Mouse (Mus musculus): ENCODE measurements around the gene Hivep3. TPM values are rescaled to one million over a fixed set of nuclear protein-coding genes. Genes with fewer than 3 reads are reported as not detected.

Hivep3 gene
- polyA plus RNA-seq, 1 experiment from 2014 or later: 21.0 TPM

DNA sequence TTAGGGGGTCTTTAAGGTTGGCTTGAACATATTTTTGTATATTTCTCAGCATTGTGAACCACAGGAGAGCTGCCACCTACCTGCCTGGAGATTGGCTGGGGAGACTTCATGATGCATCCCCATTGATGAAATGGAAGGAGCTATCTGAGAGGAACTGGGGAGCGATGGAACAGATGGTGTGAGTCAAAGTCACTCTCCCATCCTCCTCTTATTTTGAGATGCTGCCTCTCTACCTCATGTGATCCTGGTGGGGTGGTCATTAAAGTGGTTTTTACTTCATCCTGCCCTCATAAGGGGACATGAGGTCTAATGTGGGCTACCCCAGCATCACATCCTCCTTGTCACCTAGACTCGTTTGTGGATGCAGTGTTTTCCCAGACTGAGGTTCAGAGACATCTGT is 28.6 kb downstream of the Hivep3 start:
- Histone ChIP-seq H3K4me3 (replicated peaks) (no peak overlapping the region), H3K4me1 (no peaks in the 10 kb centered on the region), H3K9me3 (replicated peaks) (no peaks in the 10 kb centered on the region), H3K27ac (replicated peaks) (no peak overlapping the region), H3K36me3 (no peaks in the 10 kb centered on the region), H3K27me3 (replicated peaks) (no peaks in the 10 kb centered on the region), H3K9ac (replicated peaks) (no peak overlapping the region), H3K4me2 (no peak overlapping the region)
- no peak for ATAC-seq (ENCODE audit: low FRiP score)
- 77% methylated on average over 2 of the region's 2 CpGs for WGBS

DNA sequence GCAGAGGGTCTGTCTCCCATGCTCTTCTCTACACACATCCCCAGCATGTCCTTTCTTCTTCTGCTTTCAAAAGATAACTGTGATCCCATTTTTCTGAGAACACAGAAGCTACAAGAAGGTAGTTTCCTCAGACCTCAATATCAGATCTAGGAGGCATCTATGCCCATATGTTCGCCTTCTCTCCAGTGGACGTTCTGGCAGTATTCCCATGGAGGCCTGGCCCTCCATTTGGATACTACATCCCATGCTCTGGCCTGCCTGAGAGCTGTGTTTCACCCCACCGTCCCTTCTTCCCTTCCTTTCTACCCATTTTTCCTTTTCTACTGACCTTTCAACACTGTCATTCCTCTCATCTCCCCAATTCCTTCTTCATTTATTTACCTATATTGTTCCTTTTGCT is 34.5 kb downstream of the Hivep3 start:
- Histone ChIP-seq H3K4me3 (replicated peaks) (no peak overlapping the region), H3K36me3 (no peaks in the 10 kb centered on the region), H3K27ac (replicated peaks) (no peak overlapping the region), H3K4me2 (no peak overlapping the region), H3K9ac (replicated peaks) (no peak overlapping the region), H3K9me3 (replicated peaks) (no peaks in the 10 kb centered on the region), H3K4me1 (no peaks in the 10 kb centered on the region), H3K27me3 (replicated peaks) (no peaks in the 10 kb centered on the region)
- 76% methylated on average over 3 of the region's 3 CpGs for WGBS
- ATAC-seq (ENCODE audit: low FRiP score): no peak

DNA sequence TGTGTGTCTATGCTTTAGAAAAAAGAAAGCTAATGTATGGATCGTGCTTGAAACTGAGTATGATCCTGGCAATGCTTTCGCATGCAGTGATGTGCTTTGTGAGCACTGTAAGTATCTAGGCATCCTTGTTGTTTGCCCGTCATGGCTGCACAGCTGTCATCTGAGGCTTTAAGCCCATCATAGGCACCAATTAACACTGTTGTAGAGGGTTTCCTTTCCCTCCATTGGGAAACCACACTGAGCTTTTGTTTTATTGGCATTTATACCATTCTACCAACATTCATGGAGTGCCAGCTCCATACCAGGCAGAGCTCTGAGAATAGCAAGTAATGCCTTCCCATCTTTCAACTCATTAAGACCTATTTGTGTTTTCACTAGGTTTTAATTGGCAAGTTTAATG is 42.3 kb downstream of the Hivep3 start:
- Histone ChIP-seq H3K27me3 (replicated peaks) (no peaks in the 10 kb centered on the region; the same call in 1 of the 2 replicates), H3K27ac (replicated peaks) (no peak overlapping the region), H3K4me3 (replicated peaks) (no peak overlapping the region), H3K4me2 (no peak overlapping the region), H3K4me1 (peaks cover 5% of the 10 kb centered on the region; the same call in 1 of the 2 replicates), H3K9ac (replicated peaks) (no peak overlapping the region), H3K9me3 (replicated peaks) (no peaks in the 10 kb centered on the region), H3K36me3 (no peaks in the 10 kb centered on the region)
- WGBS: 73% methylated on average over 3 of the region's 3 CpGs
- no peak for ATAC-seq (ENCODE audit: low FRiP score)

DNA sequence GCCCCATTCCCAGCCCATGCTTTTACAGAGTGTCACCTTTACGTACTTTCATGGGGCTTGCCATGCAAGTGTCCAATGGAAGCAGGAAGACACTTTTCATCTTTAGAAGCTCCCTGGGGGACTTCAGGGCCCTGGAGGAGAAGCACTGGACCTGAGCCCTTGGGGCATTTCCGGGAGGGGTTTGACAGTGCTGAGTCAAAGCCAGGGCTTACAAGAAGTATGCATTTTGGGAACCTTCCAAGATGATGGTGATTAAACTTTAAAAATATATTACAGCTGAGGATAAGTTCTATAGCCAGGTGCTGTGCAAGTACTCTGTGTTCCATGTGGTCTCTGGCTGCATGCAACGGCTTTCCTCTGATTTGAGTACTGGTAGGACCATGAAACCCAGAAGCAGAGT is 43.6 kb downstream of the Hivep3 start:
- H3K27ac ChIP-seq (replicated peaks): no peak overlapping the region
- 90% methylated on average over 3 of the region's 3 CpGs for WGBS
- H3K4me3 ChIP-seq (replicated peaks): no peak overlapping the region
- H3K36me3 ChIP-seq: no peaks in the 10 kb centered on the region
- H3K27me3 ChIP-seq (replicated peaks): no peaks in the 10 kb centered on the region; the same call in 1 of the 2 replicates
- no peak overlapping the region for H3K9ac ChIP-seq (replicated peaks)
- ATAC-seq (ENCODE audit: low FRiP score): no peak
- no peak overlapping the region for H3K4me2 ChIP-seq
- peaks cover 5% of the 10 kb centered on the region; the same call in 1 of the 2 replicates for H3K4me1 ChIP-seq
- no peaks in the 10 kb centered on the region for H3K9me3 ChIP-seq (replicated peaks)

DNA sequence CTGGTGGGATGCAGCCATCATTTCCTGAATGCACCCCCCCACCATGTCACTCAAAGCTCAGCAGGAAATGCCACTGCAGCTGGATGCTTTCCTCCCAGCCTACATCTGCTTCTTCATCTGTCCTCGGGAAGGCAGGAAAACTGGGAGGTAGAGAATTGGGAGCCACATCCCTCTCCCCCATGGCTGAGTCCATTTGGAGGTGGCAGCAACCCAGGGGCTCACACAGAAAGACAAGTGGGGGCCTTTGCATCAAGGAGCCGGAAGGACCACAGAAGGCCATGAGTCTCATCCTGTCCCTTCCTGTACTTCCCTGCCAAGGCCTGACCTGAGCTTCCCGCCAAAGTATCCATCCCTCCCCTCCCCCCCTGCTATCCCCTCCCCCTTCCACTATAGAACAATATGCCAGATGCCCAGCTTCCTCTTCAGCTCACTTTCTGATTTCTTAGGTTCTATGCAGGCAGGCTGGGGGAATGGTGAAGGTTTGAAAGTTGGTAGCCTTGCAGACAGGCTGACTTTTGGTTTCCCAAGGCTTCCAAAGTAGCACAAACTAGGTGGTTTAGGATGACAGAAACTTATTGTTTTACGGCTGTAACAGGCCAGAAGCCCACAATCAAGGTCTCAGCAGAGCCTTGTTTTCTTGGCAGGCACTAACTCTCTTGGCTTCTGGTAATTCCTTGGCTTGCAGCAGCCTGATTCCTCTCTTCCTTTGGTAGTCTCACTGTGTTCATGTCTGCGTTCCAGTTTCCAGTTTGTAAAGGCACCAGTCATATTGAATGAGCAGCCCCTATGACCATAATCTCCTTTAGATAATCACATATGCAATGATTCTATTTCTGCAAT is 46.2 kb downstream of the Hivep3 start:
- Histone ChIP-seq H3K9ac (replicated peaks) (no peak overlapping the region), H3K4me3 (replicated peaks) (no peak overlapping the region), H3K9me3 (replicated peaks) (no peaks in the 10 kb centered on the region), H3K4me2 (no peak overlapping the region), H3K27me3 (replicated peaks) (no peaks in the 10 kb centered on the region; the same call in 1 of the 2 replicates), H3K4me1 (peaks cover 5% of the 10 kb centered on the region; the same call in 1 of the 2 replicates), H3K36me3 (no peaks in the 10 kb centered on the region), H3K27ac (replicated peaks) (no peak overlapping the region)
- ATAC-seq (ENCODE audit: low FRiP score): no peak
- WGBS: 54% methylated on average over 5 of the region's 5 CpGs

DNA sequence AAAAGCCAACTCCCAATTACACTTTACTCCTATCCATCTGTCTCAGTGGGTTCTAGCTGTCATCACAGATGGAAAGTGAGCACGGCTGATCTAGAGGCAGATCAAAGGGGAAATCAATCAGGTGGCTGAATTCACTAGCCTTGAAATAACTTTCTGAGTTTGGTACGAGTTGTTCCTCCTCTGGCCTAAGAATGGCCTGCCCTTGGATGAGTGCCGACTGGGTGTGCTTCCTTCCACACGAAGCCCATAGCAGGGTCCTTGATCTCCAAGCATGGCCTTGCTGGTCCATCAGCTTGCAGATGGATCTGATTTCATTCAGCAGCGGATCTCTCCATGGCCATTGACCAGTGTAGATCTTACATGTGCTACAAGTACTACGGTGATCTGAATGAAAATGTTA is 47.3 kb downstream of the Hivep3 start:
- ATAC-seq (ENCODE audit: low FRiP score): no peak
- H3K4me3 ChIP-seq (replicated peaks): no peak overlapping the region
- WGBS: 85% methylated on average over 6 of the region's 6 CpGs
- no peak overlapping the region for H3K27ac ChIP-seq (replicated peaks)
- peaks cover 5% of the 10 kb centered on the region; the same call in 1 of the 2 replicates for H3K4me1 ChIP-seq
- H3K9me3 ChIP-seq (replicated peaks): no peaks in the 10 kb centered on the region
- no peak overlapping the region for H3K4me2 ChIP-seq
- no peaks in the 10 kb centered on the region; the same call in 1 of the 2 replicates for H3K27me3 ChIP-seq (replicated peaks)
- H3K36me3 ChIP-seq: no peaks in the 10 kb centered on the region
- no peak overlapping the region for H3K9ac ChIP-seq (replicated peaks)

DNA sequence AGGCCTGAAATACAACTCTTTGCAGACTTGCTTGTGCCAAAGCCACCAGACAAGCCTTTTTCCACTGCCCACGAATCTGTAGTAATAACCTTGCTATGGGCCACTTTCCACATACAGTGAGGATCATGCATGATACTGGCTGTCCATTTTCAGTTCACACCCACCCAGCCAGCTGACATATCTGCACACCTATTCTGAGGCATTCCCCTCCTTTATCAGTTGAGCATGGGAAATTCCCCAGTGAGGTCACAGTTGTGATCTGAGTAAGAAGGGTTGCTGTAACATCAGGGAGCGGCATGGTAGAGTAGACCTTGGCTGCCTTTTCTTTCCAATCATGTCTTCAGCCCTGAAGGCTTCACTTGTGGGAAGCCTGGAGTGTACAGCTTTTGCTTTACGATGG is 51.4 kb downstream of the Hivep3 start:
- H3K9me3 ChIP-seq (replicated peaks): no peaks in the 10 kb centered on the region
- no peak overlapping the region for H3K4me2 ChIP-seq
- 0 out of 2 replicates have a peak, but pooled peaks cover 3% of the 10 kb centered on the region for H3K4me1 ChIP-seq
- H3K9ac ChIP-seq (replicated peaks): no peak overlapping the region
- no peak for ATAC-seq (ENCODE audit: low FRiP score)
- H3K27me3 ChIP-seq (replicated peaks): no peaks in the 10 kb centered on the region
- WGBS: 87% methylated on average over 3 of the region's 3 CpGs
- no peaks in the 10 kb centered on the region for H3K36me3 ChIP-seq
- H3K27ac ChIP-seq (replicated peaks): no peak overlapping the region
- no peak overlapping the region for H3K4me3 ChIP-seq (replicated peaks)

DNA sequence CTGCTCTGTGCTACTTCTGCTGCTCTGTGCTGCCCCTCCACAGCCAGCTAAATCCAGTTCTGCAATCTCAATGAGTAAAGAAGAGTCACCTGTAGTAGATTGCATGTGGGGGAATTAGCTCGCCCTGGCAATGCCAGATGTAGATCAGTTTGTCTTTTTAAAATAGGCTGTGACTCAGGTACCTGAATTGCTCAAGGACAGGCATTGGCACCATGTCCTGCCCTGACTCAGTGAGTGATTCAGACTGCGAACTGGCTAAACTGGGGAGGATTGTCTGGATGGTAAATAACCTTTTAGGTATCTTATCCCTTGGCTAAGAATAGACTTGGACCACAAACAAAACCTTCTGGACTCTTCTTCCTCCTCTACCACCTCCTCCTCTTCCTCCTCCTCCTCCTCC is 52.7 kb downstream of the Hivep3 start:
- Histone ChIP-seq H3K9me3 (replicated peaks) (no peaks in the 10 kb centered on the region), H3K36me3 (no peaks in the 10 kb centered on the region), H3K4me2 (no peak overlapping the region), H3K27ac (replicated peaks) (no peak overlapping the region), H3K9ac (replicated peaks) (no peak overlapping the region), H3K27me3 (replicated peaks) (no peaks in the 10 kb centered on the region), H3K4me1 (peaks cover 5% of the 10 kb centered on the region; the same call in 1 of the 2 replicates), H3K4me3 (replicated peaks) (no peak overlapping the region)
- WGBS: 86% methylated on average over 2 of the region's 2 CpGs
- no peak for ATAC-seq (ENCODE audit: low FRiP score)

DNA sequence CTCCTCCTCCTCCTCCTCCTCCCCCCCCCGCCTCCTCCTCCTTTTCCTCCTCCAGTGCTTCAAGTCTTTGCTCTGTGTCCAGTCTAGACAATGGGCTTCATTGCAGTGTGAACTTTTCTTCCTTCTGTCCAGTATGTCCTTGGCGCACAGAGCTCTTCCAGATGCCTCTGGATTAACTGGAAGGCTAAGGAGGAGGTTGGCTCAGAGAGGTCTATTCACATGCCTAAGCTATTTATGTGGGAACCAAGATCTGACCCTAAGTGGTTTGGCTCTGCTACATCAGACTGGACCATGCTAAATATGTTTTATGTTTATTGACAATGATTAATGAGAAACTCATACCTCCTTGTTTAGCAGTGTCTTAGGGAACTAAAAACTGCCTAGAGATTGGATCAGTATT is 53.1 kb downstream of the Hivep3 start:
- Histone ChIP-seq H3K4me2 (no peak overlapping the region), H3K27ac (replicated peaks) (no peak overlapping the region), H3K9ac (replicated peaks) (no peak overlapping the region), H3K27me3 (replicated peaks) (no peaks in the 10 kb centered on the region), H3K9me3 (replicated peaks) (no peaks in the 10 kb centered on the region), H3K4me1 (peaks cover 5% of the 10 kb centered on the region; the same call in 1 of the 2 replicates), H3K4me3 (replicated peaks) (no peak overlapping the region), H3K36me3 (no peaks in the 10 kb centered on the region)
- ATAC-seq (ENCODE audit: low FRiP score): no peak
- WGBS: 71% methylated on average over 1 of the region's 2 CpGs

DNA sequence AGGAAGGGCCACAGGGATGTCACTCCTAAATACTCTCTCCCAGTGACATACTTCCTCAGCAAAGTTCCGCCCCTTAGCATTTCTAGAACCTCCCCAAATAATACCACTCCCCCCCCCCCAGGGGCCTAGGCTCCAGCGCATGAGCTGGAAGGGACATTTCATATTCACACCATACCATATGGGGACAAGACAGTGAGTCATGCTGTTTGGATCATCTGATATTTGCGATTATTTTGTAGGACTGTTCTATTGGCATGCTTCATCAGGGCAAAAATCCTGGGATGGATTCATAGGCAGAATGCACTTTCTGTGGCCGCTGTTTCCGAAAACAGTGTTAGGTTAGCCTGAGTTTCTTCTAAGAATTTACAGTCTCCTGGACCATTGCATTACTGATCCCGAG is 55.2 kb downstream of the Hivep3 start:
- H3K9ac ChIP-seq (replicated peaks): no peak overlapping the region
- WGBS: 92% methylated on average over 6 of the region's 6 CpGs
- no peak overlapping the region; the same call in 1 of the 2 replicates for H3K27ac ChIP-seq (replicated peaks)
- no peak overlapping the region for H3K4me3 ChIP-seq (replicated peaks)
- H3K36me3 ChIP-seq: no peaks in the 10 kb centered on the region
- H3K27me3 ChIP-seq (replicated peaks): no peaks in the 10 kb centered on the region
- peaks cover 5% of the 10 kb centered on the region; the same call in 1 of the 2 replicates for H3K4me1 ChIP-seq
- H3K4me2 ChIP-seq: no peak overlapping the region
- ATAC-seq (ENCODE audit: low FRiP score): no peak
- H3K9me3 ChIP-seq (replicated peaks): no peaks in the 10 kb centered on the region

DNA sequence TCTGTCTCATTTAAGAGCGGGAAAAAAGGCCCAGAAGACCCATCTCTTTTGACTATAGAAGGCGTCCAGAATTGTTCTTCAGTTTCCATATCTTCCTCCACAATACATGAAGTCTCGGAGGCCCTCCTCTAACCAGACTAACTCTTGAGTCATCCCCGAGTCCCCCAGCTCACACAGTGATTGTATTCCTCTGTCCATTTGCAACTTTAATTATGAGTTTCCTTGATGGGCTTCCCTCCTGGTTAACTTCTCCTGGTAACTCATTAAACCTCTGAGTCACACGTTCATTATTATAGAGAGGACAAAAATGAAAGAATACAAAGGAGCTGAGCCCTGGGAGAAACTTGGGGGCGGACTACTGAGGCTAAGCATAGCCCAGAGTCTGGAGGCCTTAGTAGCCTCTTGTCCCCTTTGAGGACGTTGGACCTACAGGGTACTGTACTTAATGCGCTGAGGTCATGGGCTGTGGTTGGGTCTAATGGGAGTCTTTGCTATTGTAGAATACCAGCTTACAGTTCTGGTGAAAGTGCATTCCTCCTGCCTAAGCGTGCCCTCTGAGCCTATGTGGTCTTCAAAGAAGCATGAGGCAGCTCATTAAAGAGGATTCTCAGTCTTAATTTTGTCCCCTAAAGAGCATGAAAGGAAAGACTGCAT is 56.0 kb downstream of the Hivep3 start:
- Histone ChIP-seq H3K4me2 (no peak overlapping the region), H3K36me3 (no peaks in the 10 kb centered on the region), H3K27ac (replicated peaks) (no peak overlapping the region; the same call in 1 of the 2 replicates), H3K9ac (replicated peaks) (no peak overlapping the region), H3K4me1 (peaks cover 5% of the 10 kb centered on the region; the same call in 1 of the 2 replicates), H3K27me3 (replicated peaks) (no peaks in the 10 kb centered on the region), H3K4me3 (replicated peaks) (no peak overlapping the region), H3K9me3 (replicated peaks) (no peaks in the 10 kb centered on the region)
- no peak for ATAC-seq (ENCODE audit: low FRiP score)
- WGBS: 70% methylated on average over 9 of the region's 9 CpGs

DNA sequence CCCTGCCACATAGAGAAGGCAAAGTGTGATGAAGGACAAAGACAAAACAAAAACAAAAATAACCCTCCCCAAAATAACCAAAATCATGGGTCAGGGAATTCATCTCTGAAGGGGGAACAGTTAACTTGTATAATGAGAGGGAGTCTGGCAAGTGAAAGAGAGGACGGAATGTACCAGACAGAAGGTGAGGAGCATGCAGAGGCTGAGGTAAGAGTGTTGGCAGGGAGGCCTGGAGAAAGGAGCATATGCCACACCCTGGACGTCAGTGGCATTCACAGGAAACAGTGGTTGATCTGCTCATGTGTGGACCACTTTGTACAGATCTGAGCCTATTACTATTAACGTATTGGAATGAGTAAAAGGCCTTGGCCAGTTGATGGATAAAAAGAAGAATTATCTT is 65.3 kb downstream of the Hivep3 start:
- no peak overlapping the region for H3K9ac ChIP-seq (replicated peaks)
- H3K36me3 ChIP-seq: no peaks in the 10 kb centered on the region
- H3K4me1 ChIP-seq: no peaks in the 10 kb centered on the region
- 77% methylated on average over 3 of the region's 3 CpGs for WGBS
- H3K9me3 ChIP-seq (replicated peaks): no peaks in the 10 kb centered on the region
- no peak overlapping the region for H3K4me3 ChIP-seq (replicated peaks)
- no peaks in the 10 kb centered on the region for H3K27me3 ChIP-seq (replicated peaks)
- no peak for ATAC-seq (ENCODE audit: low FRiP score)
- no peak overlapping the region for H3K27ac ChIP-seq (replicated peaks)
- H3K4me2 ChIP-seq: no peak overlapping the region
